Mouse (Mus musculus) stomach, postnatal 0 days (tissue): ENCODE data around the gene Exosc2. TPM values are rescaled to one million over a fixed set of nuclear protein-coding genes. Genes with fewer than 3 reads are reported as not detected.

Source experiments
- ATAC-seq: fragments of 200-750 bp; cut with Nextera tagmentation; 2 replicates; pipeline ENCODE4 v1.8.0; 2017; ENCODE audit not compliant: low FRiP score, low TSS enrichment
- DNase-seq: peaks from one replicate; pipeline ENCODE4 v3.0.0-alpha.2; 2016; ENCODE audit warnings: low spot score
- H3K27ac ChIP-seq: fragments of 300-500 bp; sonication (generic); replicated peaks from 2 replicates; pipeline ENCODE4 v1.5.1; 2014; ENCODE audit warnings: mild to moderate bottlenecking, control low read depth
- H3K27me3 ChIP-seq: fragments of 300-500 bp; sonication (generic); 2 replicates; pipeline ENCODE4 v1.6.1; 2014; ENCODE audit warnings: low read length; ENCODE audit not compliant: control insufficient read depth, insufficient read depth
- H3K36me3 ChIP-seq: fragments of 300-500 bp; sonication (generic); 2 replicates; pipeline ENCODE4 v1.6.1; 2014; ENCODE audit warnings: low read length, mixed read lengths; ENCODE audit not compliant: control insufficient read depth, insufficient read depth
- H3K4me1 ChIP-seq: fragments of 300-500 bp; sonication (generic); replicated peaks from 2 replicates; pipeline ENCODE4 v1.6.1; 2014; ENCODE audit warnings: antibody characterized with exemption; ENCODE audit not compliant: control insufficient read depth, insufficient read depth
- H3K4me2 ChIP-seq: fragments of 300-500 bp; sonication (generic); replicated peaks from 2 replicates; pipeline ENCODE4 v1.6.1; 2014; ENCODE audit warnings: low read depth, mild to moderate bottlenecking, control low read depth, moderate library complexity
- H3K4me3 ChIP-seq: fragments of 300-500 bp; sonication (generic); 2 replicates; pipeline ENCODE4 v1.5.1; 2014; ENCODE audit warnings: low read depth, low read length, control low read depth
- H3K9ac ChIP-seq: fragments of 300-500 bp; sonication (generic); 2 replicates; pipeline ENCODE4 v1.6.1; 2014; ENCODE audit warnings: mild to moderate bottlenecking, low read length, control low read depth, mixed read lengths
- H3K9me3 ChIP-seq: fragments of 300-500 bp; sonication (generic); 2 replicates; pipeline ENCODE4 v1.6.1; 2016; ENCODE audit warnings: low read length; ENCODE audit not compliant: control insufficient read depth
- CTCF ChIP-seq: IDR thresholded peaks from 2 replicates; pipeline ENCODE4 v1.5.1; 2016; ENCODE audit warnings: antibody characterized with exemption, low read depth, mild to moderate bottlenecking, moderate library complexity
- EP300 ChIP-seq: optimal IDR thresholded peaks from 2 replicates; pipeline ENCODE3; 2016; ENCODE audit warnings: antibody characterized with exemption
- WGBS: fragments of 180-500 bp; shearing (Covaris S2); extraction: QIAGEN DNeasy Blood & Tissue Kit; methylation state at CpG from one replicate; pipeline ENCODE4 v1.1.7; 2014; 5-methylcytosine and 5-hydroxymethylcytosine counted together
- polyA plus RNA-seq: library from polyadenylated mRNA; unstranded; fragments of >200 nt; fragmentation: Nextera tagmentation; extraction: Ambion mirVana; gene quantifications from 2 replicates; pipeline ENCODE4 v1.2.1, GENCODE M21; 2015

Exosc2 gene
- polyA plus RNA-seq, 1 experiment from 2014 or later, result 22.2 TPM

- TF ChIP-seq CTCF, result no peak
- peaks cover 3% of the 10 kb centered on the region; the same call in 1 of the 2 replicates for H3K4me1 ChIP-seq
- H3K36me3 ChIP-seq, result no peaks in the 10 kb centered on the region
- H3K27me3 ChIP-seq, result peaks cover 46% of the 10 kb centered on the region
- H3K4me2 ChIP-seq, result no peak overlapping the region
- peak overlapping the region; percentile 15; the same call in 1 of the 2 replicates for H3K4me3 ChIP-seq
- H3K27ac ChIP-seq, result no peak overlapping the region
- no peak overlapping the region for H3K9ac ChIP-seq
- DNase-seq (no peak), ATAC-seq (no peak)
- WGBS, result 5% methylated on average over 12 of the region's 12 CpGs
- no peaks in the 10 kb centered on the region for H3K9me3 ChIP-seq
Observed at GRCm38 (mm10) chr2:31637311-31637710, 33.2 kb upstream of the Exosc2 start.

DNA sequence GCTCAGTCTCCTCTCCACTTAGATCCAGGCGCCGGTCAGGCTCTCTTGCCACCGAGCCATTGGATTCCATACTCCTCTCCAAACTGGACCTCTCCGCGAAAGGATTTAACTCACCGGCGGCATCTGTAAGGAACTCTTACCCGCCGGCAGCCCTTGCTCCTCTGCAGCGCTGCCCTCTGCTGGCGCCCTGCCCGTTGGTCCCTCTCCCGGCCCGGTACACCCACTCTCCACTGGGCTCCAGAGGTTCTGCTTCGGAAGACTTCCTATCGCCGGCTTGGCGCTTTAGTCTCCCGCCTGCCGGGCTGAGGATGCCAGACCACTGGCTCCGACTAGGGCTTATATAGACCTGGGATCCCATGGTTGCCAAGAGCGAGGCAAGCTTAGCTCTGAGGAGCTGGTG lies 32.7 kb upstream of the Exosc2 start:
- ATAC-seq, result no peak
- TF ChIP-seq CTCF (peak; percentile 57), EP300 (no peak)
- no peak overlapping the region for H3K9ac ChIP-seq
- H3K27ac ChIP-seq, result no peak overlapping the region
- H3K4me3 ChIP-seq, result peak overlapping the region; percentile 15; the same call in 1 of the 2 replicates
- peaks cover 46% of the 10 kb centered on the region for H3K27me3 ChIP-seq
- no peaks in the 10 kb centered on the region for H3K9me3 ChIP-seq
- H3K36me3 ChIP-seq, result no peaks in the 10 kb centered on the region
- WGBS, result 2% methylated on average over 22 of the region's 22 CpGs
- H3K4me1 ChIP-seq, result peaks cover 3% of the 10 kb centered on the region; the same call in 1 of the 2 replicates
- no peak overlapping the region for H3K4me2 ChIP-seq
- DNase-seq, result peak; percentile 60

- no peaks in the 10 kb centered on the region for H3K36me3 ChIP-seq
- H3K4me3 ChIP-seq, result no peak overlapping the region
- no peak overlapping the region for H3K27ac ChIP-seq
- DNase-seq (no peak), ATAC-seq (no peak)
- TF ChIP-seq EP300, result no peak
- 3% methylated on average over 30 of the region's 34 CpGs for WGBS
- H3K27me3 ChIP-seq, result peaks cover 48% of the 10 kb centered on the region
- no peak overlapping the region for H3K9ac ChIP-seq
- peaks cover 3% of the 10 kb centered on the region; the same call in 1 of the 2 replicates for H3K4me1 ChIP-seq
- no peak overlapping the region for H3K4me2 ChIP-seq
- H3K9me3 ChIP-seq, result no peaks in the 10 kb centered on the region
Observed at GRCm38 (mm10) chr2:31638581-31639465, 31.7 kb upstream of the Exosc2 start.

- Histone ChIP-seq H3K4me2 (no peak overlapping the region), H3K27ac (no peak overlapping the region), H3K27me3 (peaks cover 48% of the 10 kb centered on the region), H3K9me3 (no peaks in the 10 kb centered on the region), H3K4me1 (peaks cover 3% of the 10 kb centered on the region; the same call in 1 of the 2 replicates), H3K36me3 (no peaks in the 10 kb centered on the region), H3K4me3 (no peak overlapping the region), H3K9ac (no peak overlapping the region)
- ATAC-seq, result no peak
- TF ChIP-seq CTCF (no peak), EP300 (no peak)
- DNase-seq, result no peak
- under 1% methylated on average over 12 of the region's 13 CpGs for WGBS
Observed at GRCm38 (mm10) chr2:31639466-31639760, 31.1 kb upstream of the Exosc2 start.

GRCm38 (mm10) chr2:31639901-31640608 lies 30.5 kb upstream of the Exosc2 start, which contains the start of gene Prdm12:
TSS of gene Prdm12 (plus strand) at chr2:31640037.
- Histone ChIP-seq H3K4me2 (0 out of 2 replicates have a peak within 1 kb of the TSS, but pooled peaks have one; percentile 25), H3K9ac (no peak within 1 kb of the TSS), H3K4me1 (peaks cover 3% of the 10 kb centered on the region; the same call in 1 of the 2 replicates), H3K4me3 (peak within 1 kb of the TSS; percentile 13), H3K27me3 (peaks cover 44% of the 10 kb centered on the region), H3K9me3 (no peaks in the 10 kb centered on the region), H3K36me3 (no peaks in the 10 kb centered on the region), H3K27ac (no peak within 1 kb of the TSS)
- ATAC-seq, result no peak
- TF ChIP-seq EP300 (no peak), CTCF (no peak)
- DNase-seq, result no peak
- WGBS, result 3% methylated on average over 41 of the region's 41 CpGs
